Mouse (Mus musculus) urinary bladder, postnatal 36 days (tissue): ENCODE data around the gene Krtap5-5.
"Not testable (repeated sequence)": the region's sequence is repeated elsewhere in the genome, so short reads cannot be mapped to it uniquely, and the experiment has no call there.

Experiments
- DNase-seq, 2 experiments: peaks; one replicate each; pipeline ENCODE4 v3.0.0; 2022; ENCODE audit warnings: low spot score in 2 of 2, mixed read lengths in 1 of 2

Gene Krtap5-5

GRCm38 (mm10) chr7:142229871-142230270 lies at the start of gene Krtap5-5:
Krtap5-5 (minus strand) TSS chr7:142229971.
- not testable (repeated sequence) for DNase-seq

GRCm38 (mm10) chr7:142279291-142279690 lies 49.5 kb upstream of the Krtap5-5 start:
- DNase-seq, result not testable (repeated sequence)

- peak; percentile 51 to 54 for DNase-seq
These were observed 48.4 kb upstream of the Krtap5-5 start for GRCm38 (mm10) chr7:142278183-142278582.

- DNase-seq, result not testable (repeated sequence)
These were observed 44.5 kb upstream of the Krtap5-5 start, which contains the start of gene Gm4559 for GRCm38 (mm10) chr7:142274263-142274662. Gm4559 (minus strand) TSS chr7:142274363.

GRCm38 (mm10) chr7:142258254-142258653 lies 28.5 kb upstream of the Krtap5-5 start, which contains the start of gene Gm2431:
Gm2431 (minus strand) TSS chr7:142258354.
- DNase-seq, result not testable (repeated sequence)

GRCm38 (mm10) chr7:142255517-142255916 lies 25.7 kb upstream of the Krtap5-5 start:
- no peak for DNase-seq

- peak in 1 of 2 experiments; percentile 7 for DNase-seq
These were observed 20.1 kb upstream of the Krtap5-5 start for GRCm38 (mm10) chr7:142249824-142250223.

GRCm38 (mm10) chr7:142240978-142241377 lies 11.2 kb upstream of the Krtap5-5 start, which contains the start of gene Gm40460:
Gm40460 (minus strand) TSS chr7:142241078.
- DNase-seq, result no peak

GRCm38 (mm10) chr7:142231540-142231939 lies 1.8 kb upstream of the Krtap5-5 start:
- DNase-seq, result no peak

GRCm38 (mm10) chr7:142224518-142224917 lies 5.3 kb downstream of the Krtap5-5 start:
- DNase-seq, result no peak

- not testable (repeated sequence) for DNase-seq
These were observed 17.6 kb downstream of the Krtap5-5 start for GRCm38 (mm10) chr7:142212136-142212535.

- DNase-seq, result no peak
These were observed 18.2 kb downstream of the Krtap5-5 start, which contains the start of gene Gm7579 for GRCm38 (mm10) chr7:142211559-142211958. Gm7579 (plus strand) TSS chr7:142211859.

GRCm38 (mm10) chr7:142206891-142207290 lies 22.9 kb downstream of the Krtap5-5 start:
- DNase-seq, result not testable (repeated sequence)

- no peak for DNase-seq
These were observed 24.3 kb downstream of the Krtap5-5 start for GRCm38 (mm10) chr7:142205488-142205887.

- no peak for DNase-seq
These were observed 28.7 kb downstream of the Krtap5-5 start, which contains the start of gene Krtap5-3 for GRCm38 (mm10) chr7:142201064-142201463. Krtap5-3 (plus strand) TSS chr7:142201364.

GRCm38 (mm10) chr7:142198748-142199147 lies 31.0 kb downstream of the Krtap5-5 start:
- DNase-seq, result no peak

GRCm38 (mm10) chr7:142190289-142190688 lies 39.5 kb downstream of the Krtap5-5 start, which contains the start of gene Gm10153:
Gm10153 (minus strand) TSS chr7:142190389.
- no peak for DNase-seq

GRCm38 (mm10) chr7:142188156-142188555 lies 41.6 kb downstream of the Krtap5-5 start:
- no peak for DNase-seq

GRCm38 (mm10) chr7:142181021-142181420 lies 48.8 kb downstream of the Krtap5-5 start:
- no peak for DNase-seq
